Mouse (Mus musculus) monocyte, adult 2 months (primary cell): Measurements from ENCODE around the gene Mboat7.
A peak's percentile ranks its signal among the peaks of the same experiment; 100 is the strongest.
"Not testable (repeated sequence)": the region's sequence is repeated elsewhere in the genome, so short reads cannot be mapped to it uniquely, and the experiment has no call there.

Experiments
- DNase-seq, 2 experiments: peaks; one replicate each; pipeline ENCODE4 v3.0.0; 2022; ENCODE audit warnings: low spot score in 2 of 2, low read depth in 1 of 2

Mboat7 gene

DNA sequence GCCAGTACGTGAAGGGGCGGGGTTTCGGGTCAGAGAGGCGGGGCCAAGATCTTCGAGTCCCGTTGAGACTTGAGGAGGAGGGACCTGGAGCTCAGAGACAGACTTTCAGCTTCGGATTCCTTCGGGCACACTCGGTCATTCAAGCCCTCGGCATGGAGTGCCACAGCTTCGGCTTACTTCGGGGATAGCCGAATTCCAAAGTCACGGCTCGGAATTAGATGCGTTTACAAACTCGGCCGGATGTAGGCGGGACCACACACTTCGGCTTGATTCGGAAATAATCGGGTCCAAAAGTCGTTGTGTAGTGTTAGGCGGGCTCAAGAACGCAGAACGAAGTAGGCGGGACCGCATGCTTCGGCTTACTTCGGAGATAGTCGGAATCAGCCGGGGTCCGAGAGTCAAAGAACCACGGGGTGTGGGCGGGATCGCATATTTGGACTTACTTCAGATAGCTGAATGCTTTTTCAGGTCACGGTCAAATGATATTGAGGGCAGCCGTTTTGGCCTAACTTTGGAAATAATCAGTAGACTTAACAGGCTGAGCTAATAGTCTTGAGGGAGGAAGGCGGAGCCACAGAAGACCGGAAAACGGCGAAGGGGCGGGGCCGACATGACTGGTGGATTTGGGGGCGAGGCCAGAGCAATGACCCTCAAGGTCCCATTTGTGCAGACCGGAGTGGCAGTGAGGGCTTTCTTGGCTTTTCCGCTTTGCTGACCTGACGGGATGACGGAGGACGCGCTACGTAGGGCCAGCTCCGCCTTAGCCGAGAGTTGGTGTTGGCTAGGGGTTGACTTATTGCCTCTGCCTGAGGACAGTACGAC is at the start of gene Mboat7:
TSS of gene Mboat7 (minus strand) at position 537 of the 822 bp plus-strand sequence.
- peak; percentile 89 to 95 for DNase-seq

DNA sequence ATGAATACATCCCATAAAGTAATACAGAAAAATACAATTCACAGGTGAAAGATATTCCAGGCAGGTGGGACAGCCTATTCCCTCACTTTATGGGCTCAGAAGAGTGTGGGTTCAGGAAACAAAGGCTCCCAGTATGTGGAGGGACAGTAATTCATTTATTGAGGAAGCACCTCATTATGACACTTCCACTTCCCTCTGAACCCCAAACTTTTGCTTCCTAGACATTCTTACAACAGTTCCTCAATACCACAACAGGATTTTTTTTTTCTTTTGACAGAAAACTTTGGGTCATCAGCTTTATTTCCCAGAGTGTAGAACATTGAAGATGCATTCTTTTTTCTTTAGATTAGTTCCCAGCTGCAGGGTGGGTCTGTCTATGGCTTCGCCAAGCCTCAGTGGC is 39.4 kb upstream of the Mboat7 start:
- not testable (repeated sequence) for DNase-seq

DNA sequence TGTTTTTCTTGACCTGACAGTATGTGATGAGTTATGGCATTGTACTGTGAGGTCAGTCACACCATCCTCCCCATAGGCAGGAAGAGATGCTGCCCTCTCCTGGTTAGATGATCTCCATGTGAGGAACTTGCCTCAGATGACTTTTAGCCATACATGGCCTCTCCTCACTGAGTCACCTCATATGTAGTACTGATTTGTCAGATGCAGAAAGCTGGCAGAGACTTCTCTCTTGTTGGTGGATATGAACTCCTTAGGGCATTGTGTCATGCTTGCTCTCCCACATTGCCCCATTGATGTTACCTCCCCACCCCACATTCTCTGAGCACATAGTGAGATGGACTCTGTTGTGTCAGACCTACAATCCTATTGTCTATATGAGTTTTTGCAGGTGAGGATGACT is 32.1 kb upstream of the Mboat7 start:
- DNase-seq, result not testable (repeated sequence)

DNA sequence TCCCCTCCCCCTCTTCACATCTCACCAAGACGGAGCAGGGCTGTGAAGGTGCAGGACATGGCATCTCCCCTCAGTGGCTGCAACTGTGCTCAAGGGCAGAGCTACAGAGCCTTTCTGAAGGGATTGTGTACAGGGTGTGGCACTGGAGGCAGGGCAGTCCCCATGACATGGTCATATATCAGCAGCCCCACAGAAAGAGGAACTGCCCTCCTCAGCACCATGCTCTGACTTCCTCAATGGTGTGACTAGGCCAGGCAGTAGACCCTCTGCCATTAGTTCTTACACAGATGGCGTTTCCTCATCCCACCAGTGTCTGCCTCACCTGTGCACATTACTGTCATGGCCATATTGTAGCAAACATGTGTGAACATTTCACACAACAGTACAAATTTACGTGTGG is 26.9 kb upstream of the Mboat7 start, which contains the start of gene Pirb:
TSS of gene Pirb (minus strand) at position 124 of the 400 bp plus-strand sequence.
- peak in 1 of 2 experiments; percentile 17 for DNase-seq

DNA sequence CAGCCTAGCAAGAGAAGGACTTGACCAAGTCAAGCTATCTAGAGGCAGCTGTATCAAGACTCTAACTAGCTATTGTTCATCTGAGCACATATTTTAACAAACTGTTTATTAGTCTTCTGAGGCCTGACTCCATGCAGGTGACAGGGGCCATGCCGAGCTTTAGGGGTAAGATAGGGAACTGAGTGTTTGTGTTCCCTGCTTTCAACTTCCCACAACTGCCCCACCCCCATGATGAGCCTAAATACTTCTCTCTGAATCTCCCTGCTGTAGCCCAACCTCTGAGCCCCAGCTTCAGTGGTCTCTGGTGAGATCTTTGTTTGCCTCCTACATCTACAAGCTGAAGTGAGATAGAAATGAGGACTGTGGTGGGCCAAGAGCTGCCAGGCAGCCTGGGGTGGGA is 21.9 kb upstream of the Mboat7 start:
- DNase-seq, result no peak

DNA sequence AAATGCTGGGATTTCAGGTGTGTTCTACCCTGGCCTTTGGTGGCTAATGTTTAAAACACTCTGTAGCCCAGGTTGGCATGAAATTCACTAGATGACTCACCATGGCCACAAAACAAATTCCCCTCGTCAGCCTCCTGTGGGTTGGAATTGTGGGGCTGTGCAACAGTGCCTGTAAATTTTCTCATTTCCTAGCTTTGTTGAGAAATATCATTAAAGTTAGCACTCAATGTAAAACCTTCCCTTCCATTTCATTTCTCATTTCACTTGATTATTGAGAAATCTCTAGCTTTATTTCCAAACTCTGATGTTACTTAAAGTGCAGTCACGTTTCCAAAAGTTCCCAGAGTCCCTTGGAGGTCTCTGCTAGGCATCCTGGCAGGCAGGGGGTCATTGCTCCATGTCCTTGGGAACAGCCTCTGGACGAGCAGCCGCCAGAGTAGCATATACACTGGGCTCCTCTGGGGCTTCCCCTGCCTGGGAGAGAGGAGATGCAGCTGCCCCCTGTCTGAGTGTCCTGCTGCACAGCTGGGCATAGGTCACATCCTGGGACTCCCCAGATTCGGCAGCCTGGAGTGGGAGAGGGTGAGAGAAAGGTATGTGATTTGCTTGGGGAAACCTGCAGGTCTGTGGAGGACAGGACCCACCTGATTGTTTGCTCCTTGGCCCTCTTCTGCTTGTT is 19.1 kb upstream of the Mboat7 start:
- DNase-seq, result peak in 1 of 2 experiments; percentile 13

DNA sequence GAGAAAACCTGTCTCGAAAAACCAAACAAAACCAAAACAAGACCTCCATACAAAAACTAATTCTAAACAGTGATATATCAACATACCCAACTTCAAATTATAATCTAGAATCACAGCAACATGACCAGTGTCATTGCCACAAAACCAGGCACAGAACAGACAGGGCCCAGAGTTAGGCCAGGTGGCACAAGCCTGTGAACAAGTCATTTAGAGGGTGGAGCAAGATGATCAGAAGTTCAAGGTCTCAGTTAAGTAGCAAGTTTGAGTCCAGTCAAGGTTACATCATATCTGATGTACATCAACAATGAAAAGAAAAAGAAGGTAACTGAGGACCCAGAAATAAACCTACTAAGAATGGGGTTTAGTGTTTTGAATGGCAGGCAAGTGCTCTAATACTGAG is 15.7 kb upstream of the Mboat7 start:
- DNase-seq, result no peak

DNA sequence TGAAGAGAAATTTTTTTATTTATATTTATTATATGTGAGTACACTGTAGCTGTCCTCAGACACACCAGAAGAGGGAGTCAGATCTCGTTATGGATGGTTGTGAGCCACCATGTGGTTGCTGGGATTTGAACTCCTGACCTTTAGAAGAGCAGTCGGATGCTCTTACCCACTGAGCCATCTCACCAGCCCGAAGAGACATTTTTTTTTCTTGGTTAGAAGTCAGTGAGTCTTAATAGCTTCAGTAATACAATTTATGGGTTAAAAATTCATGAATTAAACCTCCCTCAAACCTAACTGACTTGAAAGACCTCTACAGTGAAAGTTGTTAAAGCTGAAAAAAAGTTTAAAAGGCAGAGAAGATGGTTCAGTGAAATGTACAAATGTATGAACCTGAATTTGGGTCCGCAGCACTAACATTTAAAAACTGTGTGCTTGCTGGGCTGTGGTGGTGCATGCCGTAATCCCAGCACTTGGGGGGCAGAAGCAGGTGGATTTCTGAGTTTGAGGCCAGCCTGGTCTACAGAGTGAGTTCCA is 15.2 kb upstream of the Mboat7 start:
- DNase-seq, result not testable (repeated sequence)

DNA sequence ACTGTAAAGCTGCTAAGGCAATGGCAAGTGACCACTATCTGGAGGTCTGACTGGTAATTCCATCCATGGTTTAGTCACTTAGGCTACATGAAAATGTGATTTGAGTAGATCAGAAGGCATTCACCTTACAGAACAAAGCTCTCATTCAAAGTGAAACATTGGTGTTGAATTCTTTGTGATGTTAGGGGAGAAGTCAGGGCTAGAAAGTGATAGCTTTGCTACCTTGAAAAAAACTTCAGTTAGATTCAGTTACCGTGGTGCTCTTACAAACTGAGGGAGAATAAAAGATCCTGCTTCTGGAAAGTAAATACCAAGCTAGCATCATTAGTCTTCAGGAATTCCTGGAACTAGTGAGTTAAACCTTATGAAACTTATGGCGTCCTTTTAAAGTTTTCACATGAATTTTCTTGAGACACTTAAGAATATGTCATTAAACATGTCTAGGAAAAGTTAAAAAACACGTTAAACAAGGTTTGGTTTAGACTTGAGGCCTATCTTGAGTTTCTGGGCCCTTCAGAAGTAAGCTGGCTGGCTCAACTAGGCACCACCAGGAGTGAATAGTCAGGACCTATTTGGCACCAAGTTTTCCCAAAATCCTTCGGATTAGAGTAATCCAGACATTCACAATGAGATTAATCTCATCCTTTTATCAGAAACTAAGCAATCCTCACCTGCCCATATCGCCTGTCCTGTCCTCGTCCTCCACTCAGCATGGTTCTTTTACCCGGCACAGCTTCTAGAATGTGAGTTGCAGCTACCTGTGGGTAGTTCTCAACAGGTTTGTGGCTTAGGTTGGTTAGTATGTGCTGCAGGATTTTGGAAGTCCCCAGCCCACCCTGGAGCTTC is 14.5 kb upstream of the Mboat7 start:
- DNase-seq, result no peak

DNA sequence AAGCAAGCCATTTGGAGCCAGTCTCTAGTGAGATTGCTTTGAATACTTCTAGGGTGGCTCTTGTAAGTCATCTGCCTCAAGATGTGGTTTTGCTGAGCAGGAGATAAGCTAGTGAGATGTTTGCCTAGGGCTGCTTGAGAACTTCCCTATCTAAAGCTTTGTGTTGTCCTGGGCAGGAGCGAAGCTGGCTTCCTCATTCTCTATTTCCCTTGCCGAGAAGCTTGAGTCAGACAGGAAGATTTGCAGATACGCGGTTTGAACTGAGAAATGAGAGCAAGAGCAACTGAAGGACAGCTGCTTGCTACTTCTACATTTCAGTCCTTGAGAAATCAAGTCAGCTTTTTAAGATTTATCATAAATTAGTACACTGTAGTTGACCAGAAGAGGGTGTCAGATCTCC is 13.7 kb upstream of the Mboat7 start:
- peak; percentile 58 to 67 for DNase-seq

DNA sequence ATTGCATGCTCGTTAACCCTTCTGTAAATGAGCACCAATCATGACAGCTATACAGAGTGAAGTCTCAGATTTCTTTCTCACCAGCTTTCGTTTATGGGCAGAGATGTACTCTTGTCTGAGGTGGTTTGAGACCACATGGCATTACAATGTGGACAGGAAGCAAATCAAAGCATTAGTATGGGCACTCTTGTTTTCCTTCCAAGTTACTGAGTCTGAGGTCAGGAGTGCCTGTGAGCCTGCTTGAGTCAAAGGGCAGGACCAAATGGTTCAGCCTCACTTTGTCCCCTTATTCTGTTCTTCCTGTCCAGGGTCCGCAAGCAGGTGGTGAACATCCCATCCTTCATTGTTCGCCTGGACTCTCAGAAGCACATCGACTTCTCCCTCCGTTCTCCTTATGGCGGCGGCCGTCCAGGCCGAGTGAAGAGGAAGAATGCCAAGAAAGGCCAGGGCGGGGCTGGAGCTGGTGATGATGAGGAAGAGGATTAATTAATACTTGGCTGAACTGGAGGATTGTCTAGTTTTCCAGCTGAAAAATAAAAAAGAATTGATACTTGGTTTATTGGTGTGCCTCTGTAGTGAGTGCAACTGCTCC is 13.1 kb upstream of the Mboat7 start:
- DNase-seq, result peak in 1 of 2 experiments; percentile 16

DNA sequence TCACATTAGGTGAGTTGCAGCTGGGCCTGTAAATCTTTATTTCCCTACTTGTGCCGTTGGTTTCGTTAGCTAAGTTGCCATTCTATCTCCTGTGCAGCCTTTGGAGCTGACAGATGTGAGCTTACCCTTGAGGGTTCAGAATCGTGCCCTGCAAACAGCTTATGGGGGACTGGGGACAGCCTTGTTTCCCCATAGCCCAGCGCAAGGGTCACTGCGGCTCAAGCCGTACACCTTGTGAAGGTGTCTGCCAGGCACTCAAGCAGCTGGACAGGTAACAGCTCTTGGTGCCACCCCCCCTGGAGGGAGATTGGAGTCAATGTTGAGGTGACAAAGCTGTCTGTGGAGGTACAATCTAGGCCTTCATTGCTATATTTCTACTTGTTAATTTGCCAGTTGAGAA is 12.6 kb upstream of the Mboat7 start:
- DNase-seq, result no peak

DNA sequence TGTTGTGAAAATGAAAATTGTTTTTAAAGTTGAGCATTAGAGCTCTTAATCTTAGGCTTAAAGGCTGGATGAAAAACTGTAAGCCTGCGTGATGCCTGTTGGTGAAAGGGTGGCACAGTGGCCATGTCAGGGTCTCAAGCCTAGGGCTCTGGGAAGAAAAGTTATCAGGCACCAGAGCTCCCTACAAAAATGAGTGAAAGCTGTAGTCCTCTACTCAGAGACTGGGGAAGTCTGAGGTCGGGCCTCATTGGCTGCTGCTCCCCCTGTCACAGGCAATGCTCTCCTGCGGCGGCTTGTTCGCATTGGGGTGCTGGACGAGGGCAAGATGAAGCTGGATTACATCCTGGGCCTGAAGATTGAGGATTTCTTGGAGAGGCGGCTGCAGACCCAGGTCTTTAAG is 12.1 kb upstream of the Mboat7 start:
- not testable (repeated sequence) for DNase-seq

DNA sequence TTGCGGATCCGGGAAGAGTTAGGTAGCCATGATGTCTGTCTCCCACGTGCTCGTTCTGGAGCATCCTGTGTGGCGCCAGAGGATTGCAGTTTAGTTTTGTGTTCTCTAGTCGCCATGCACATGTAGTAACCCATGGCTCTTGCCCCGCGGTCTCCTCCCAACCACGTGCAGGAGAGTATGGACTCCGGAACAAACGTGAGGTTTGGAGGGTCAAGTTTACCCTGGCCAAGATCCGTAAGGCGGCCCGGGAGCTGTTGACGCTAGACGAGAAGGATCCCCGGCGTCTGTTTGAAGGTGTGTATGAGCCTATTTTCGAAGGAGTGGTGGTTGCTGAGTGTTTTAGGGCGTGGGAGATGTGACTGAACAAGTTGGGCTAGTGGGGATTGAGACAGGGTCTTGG is 11.2 kb upstream of the Mboat7 start:
- DNase-seq, result no peak

DNA sequence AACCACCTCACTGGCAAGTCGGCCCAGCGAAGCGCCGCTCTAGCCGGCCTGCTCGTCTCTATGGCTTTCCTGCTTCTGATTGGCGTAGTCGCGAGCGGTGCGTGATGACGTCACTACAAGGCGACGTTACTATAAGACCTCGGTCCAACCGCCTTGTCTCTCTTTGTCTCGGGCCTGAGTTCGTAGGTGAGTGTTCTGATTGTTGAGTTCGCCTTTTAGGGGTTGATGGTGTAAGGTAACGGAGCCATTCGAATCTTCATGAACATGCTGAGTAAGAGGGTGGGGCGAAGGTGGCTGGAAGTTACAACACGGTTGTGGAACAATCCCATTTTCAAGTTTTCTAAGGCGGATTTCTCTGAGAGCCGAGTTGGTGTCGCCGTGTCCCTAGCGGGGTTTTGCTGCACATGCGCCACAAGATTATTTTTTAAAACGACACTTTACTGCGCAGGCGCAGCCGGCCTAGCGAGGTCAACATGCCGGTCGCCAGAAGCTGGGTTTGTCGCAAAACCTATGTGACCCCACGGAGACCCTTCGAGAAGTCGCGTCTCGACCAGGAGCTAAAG is 10.6 kb upstream of the Mboat7 start, which contains the start of gene Rps9:
TSS of gene Rps9 (plus strand) at position 115 of the 563 bp plus-strand sequence.
- peak; percentile 87 to 91 for DNase-seq

DNA sequence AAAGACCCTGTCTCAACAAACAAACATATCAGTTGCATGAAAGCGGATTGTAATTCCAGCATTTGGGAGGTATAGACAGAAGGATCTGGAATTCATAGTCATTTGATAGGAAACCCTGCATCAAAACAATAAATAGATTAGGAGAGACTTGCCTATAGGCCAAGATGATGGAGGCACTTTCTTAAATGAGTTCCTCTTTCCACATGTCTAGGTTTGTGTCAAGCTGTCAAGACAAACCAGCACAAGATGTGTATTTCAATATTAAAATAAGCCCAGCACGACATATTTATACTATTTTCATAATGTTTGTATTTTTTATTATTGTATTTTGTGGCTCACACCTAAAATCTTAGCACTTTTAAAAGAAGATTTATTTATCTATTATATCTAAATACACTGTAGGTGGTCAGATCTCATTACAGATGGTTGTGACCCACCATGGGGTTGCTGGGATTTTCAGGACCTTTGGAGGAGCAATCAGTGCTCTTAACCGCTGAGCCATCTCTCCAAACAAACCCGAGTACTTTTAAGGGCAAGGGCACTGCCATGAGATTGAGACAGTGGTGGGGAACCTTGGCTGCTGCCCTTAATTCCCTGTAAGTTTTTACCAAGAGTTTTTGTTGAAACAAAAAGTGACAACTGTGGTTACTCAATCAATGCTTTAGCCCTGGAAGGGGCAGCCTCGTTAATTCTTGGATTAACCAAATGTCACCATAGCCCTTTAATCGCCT is 10.0 kb upstream of the Mboat7 start:
- DNase-seq, result no peak

DNA sequence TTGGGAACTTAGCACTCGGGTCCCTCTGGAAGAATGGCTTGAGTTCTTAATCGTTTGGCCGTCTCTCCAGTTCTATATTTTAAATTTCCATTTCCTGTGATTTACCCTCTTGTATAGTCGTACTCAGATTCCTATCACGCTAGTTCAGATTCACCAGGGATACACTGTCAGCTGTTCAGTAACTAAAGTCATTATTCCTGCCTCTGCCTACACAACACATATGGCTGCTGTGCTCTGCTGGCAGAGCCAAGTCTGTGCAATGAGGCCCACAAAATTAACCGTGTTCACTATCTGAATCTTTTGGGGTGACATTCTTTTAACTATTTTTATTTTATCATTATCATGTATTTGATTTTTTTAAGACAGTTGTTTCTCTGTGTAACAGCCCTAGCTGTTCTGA is 5.1 kb upstream of the Mboat7 start:
- no peak for DNase-seq

DNA sequence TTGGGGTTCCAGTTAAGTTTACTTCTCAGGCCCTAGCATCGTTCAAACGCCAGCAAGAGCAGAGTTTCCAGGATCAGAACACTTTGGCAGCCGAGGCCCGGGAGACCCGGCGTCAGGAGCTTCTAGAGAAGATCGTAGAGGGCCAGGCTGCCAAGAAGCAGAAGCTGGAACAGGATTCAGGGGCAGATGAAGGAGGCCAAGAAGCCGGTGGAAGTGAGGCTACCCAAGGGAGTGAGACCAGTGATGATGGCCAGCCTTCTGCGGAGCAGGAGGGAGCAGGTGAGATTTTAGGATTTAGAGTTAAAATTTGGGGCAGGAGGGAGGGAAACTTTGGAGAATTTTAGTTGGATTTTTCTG is 1.6 kb upstream of the Mboat7 start:
- peak in 1 of 2 experiments; percentile 1 for DNase-seq

DNA sequence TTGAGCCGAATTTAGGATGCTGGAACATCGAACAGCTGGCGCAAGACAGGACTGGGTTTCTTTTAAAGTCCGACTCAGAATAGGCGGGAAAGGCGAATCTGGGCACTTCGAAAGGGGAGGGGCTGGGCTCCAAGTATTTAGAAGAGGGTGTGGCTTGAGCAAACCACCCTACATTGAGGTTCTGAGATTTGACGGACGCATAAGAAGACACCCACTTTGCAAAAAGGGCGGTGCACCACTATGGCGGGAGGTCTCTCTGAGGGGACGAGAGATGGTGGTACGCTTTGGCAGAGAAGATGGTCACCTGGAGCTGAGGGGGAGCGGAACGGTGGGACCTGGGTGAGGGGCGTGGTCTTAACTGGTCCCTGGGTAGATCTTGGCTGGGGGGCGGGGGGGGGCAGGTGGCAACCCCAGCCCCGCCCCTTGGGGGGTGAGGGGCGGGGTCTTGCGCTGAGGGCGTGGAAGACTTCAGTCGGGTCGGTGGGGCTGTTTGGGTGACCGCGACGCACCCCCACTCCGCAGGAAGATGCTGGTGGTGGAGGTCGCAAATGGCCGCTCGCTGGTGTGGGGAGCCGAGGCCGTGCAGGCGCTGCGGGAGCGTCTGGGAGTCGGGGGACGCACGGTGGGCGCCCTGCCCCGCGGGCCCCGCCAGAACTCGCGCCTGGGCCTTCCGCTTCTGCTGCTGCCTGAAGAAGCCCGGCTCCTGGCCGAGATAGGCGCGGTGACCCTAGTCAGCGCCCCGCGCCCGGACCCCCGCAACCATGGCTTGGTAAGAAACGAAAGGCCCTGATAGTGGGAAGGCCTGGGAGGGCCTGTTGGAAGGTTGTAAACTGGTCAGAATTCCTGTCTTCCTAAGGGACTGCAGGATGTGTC is 989 bp upstream of the Mboat7 start:
- peak; percentile 33 to 57 for DNase-seq
